Mouse (Mus musculus) embryonic facial prominence, embryonic 15.5 days (tissue): ENCODE measurements around the gene Kdm7a. TPM values are rescaled to one million over a fixed set of nuclear protein-coding genes. Genes with fewer than 3 reads are reported as not detected.

ENCODE experiments used
- ATAC-seq: fragments of 200-750 bp; cut with Nextera tagmentation; 2 replicates; pipeline ENCODE4 v1.8.0; 2017; ENCODE audit warnings: low read depth, moderate TSS enrichment; ENCODE audit not compliant: insufficient number of reproducible peaks, low FRiP score, low TSS enrichment
- H3K27ac ChIP-seq: fragments of 300-500 bp; sonication (generic); replicated peaks from 2 replicates; pipeline ENCODE4 v1.5.1; 2015; ENCODE audit warnings: mild to moderate bottlenecking, inconsistent platforms
- H3K27me3 ChIP-seq: fragments of 300-500 bp; sonication (generic); 2 replicates; pipeline ENCODE4 v1.6.1; 2015; ENCODE audit warnings: inconsistent platforms
- H3K36me3 ChIP-seq: fragments of 300-500 bp; sonication (generic); 2 replicates; pipeline ENCODE4 v1.6.1; 2015; ENCODE audit warnings: mild to moderate bottlenecking, inconsistent platforms
- H3K4me1 ChIP-seq: fragments of 300-500 bp; sonication (generic); 2 replicates; pipeline ENCODE4 v1.6.1; 2015; ENCODE audit warnings: inconsistent platforms
- H3K4me2 ChIP-seq: fragments of 300-500 bp; sonication (generic); replicated peaks from 2 replicates; pipeline ENCODE4 v1.6.1; 2015; ENCODE audit warnings: mild to moderate bottlenecking, inconsistent platforms
- H3K4me3 ChIP-seq: fragments of 300-500 bp; sonication (generic); replicated peaks from 2 replicates; pipeline ENCODE4 v1.5.1; 2015; ENCODE audit warnings: mild to moderate bottlenecking, inconsistent platforms
- H3K9ac ChIP-seq: fragments of 300-500 bp; sonication (generic); 2 replicates; pipeline ENCODE4 v1.6.1; 2015; ENCODE audit warnings: inconsistent platforms
- H3K9me3 ChIP-seq: fragments of 300-500 bp; sonication (generic); replicated peaks from 2 replicates; pipeline ENCODE4 v1.6.1; 2016; ENCODE audit warnings: inconsistent platforms
- WGBS: fragments of 180-500 bp; shearing (Covaris S2); methylation state at CpG from one replicate; pipeline ENCODE4 v1.1.7; 2015; 5-methylcytosine and 5-hydroxymethylcytosine counted together
- polyA plus RNA-seq: library from polyadenylated mRNA; unstranded; fragments of >200 nt; fragmentation: Nextera tagmentation; extraction: Ambion mirVana; gene quantifications from 2 replicates; pipeline ENCODE4 v1.2.1, GENCODE M21; 2015

The Kdm7a gene
- polyA plus RNA-seq, 1 experiment from 2014 or later = 6.8 TPM

DNA sequence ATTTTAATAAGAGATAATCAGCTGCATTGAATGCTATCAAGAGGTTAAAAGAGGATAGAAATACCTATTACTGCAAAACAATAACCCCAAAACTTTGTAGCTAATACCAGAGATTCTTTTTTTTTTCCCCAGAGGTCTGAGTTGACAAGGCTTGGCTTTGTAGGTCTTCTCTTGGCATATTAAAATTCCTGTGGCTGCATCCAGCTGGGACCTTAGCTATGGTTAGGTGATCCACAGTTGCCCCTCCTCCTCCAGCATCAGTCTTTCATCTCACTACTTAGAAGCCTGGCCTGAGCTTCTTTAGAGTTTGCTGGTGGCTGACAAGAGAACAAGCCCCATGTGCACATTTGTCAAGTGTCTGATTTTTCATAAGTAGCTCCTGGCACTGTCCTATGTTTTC is 81.9 kb downstream of the Kdm7a start:
- Histone ChIP-seq H3K9ac (no peak overlapping the region), H3K4me1 (no peaks in the 10 kb centered on the region), H3K27ac (no peak overlapping the region), H3K36me3 (no peaks in the 10 kb centered on the region), H3K4me2 (no peak overlapping the region), H3K27me3 (no peaks in the 10 kb centered on the region), H3K9me3 (no peaks in the 10 kb centered on the region), H3K4me3 (no peak overlapping the region)
- ATAC-seq = no peak

- no peak overlapping the region for H3K4me2 ChIP-seq
- no peak for ATAC-seq
Measured at GRCm38 (mm10) chr6:39120685-39121084, 85.9 kb downstream of the Kdm7a start.

GRCm38 (mm10) chr6:39118456-39118881 is 88.1 kb downstream of the Kdm7a start:
- Histone ChIP-seq H3K27me3 (no peaks in the 10 kb centered on the region), H3K9ac (peak overlapping the region; percentile 60), H3K9me3 (no peaks in the 10 kb centered on the region), H3K36me3 (no peaks in the 10 kb centered on the region), H3K27ac (peak overlapping the region; percentile 61), H3K4me1 (peaks cover 8% of the 10 kb centered on the region), H3K4me3 (peak overlapping the region; percentile 72), H3K4me2 (peak overlapping the region; percentile 64)
- 6% methylated on average over 49 of the region's 49 CpGs for whole genome bisulfite sequencing
- ATAC-seq = peak; percentile 15; the same call in 1 of the 2 replicates

More at GRCm38 (mm10) chr6:39120685-39121084, 85.9 kb downstream of the Kdm7a start:
- no peak overlapping the region for H3K27ac ChIP-seq
- H3K4me3 ChIP-seq = no peak overlapping the region
- H3K4me1 ChIP-seq = peaks cover 8% of the 10 kb centered on the region
- H3K36me3 ChIP-seq = no peaks in the 10 kb centered on the region
- no peaks in the 10 kb centered on the region for H3K27me3 ChIP-seq
- H3K9ac ChIP-seq = no peak overlapping the region
- H3K9me3 ChIP-seq = no peaks in the 10 kb centered on the region
- WGBS = 52% methylated on average over 3 of the region's 3 CpGs

GRCm38 (mm10) chr6:39117584-39118455 is 88.8 kb downstream of the Kdm7a start, which contains the start of gene Parp12:
Gene Parp12, minus strand, starts transcription at chr6:39118349.
- Histone ChIP-seq H3K4me1 (peaks cover 8% of the 10 kb centered on the region), H3K9ac (peak within 1 kb of the TSS; percentile 60), H3K4me3 (peak within 1 kb of the TSS; percentile 72), H3K27me3 (no peaks in the 10 kb centered on the region), H3K36me3 (no peaks in the 10 kb centered on the region), H3K27ac (peak within 1 kb of the TSS; percentile 61), H3K4me2 (peak within 1 kb of the TSS; percentile 64), H3K9me3 (no peaks in the 10 kb centered on the region)
- WGBS = 2% methylated on average over 89 of the region's 101 CpGs
- peak; percentile 81 for ATAC-seq

DNA sequence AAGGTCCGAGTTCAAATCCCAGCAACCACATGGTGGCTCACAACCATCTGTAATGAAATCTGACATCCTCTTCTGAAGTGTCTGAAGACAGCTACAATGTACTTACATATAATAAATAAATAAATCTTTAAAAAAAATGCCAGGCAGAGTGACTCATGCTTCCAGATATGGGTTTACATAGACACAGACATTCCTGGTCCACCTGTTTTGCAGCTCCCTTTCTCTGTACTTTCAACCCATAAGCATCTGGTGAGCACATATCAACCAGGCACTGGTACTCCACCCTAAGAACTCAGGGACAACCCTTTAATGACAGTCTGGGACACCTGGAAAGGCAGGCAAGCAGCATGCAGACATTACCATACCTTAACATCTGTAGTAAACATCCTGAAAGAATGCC is 91.2 kb downstream of the Kdm7a start:
- ATAC-seq = no peak

DNA sequence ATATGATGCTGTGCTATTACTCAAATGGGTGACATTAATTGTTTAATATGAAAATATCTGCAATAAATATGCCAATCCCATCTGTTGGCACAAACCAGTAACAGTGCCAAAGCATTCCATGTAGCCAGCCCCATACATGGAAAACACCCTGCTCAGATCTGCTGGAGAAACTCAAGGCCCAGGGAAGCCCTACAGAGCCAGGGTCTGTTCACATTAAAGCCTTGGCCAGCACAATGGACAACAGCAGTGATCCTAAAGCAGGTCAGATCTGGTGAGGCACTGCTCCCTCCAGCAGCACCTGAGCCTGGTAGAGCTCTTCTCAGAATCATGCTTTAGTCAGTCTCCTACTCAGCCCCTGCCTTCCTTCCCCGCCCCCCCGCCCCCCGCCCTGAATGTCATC is 93.4 kb downstream of the Kdm7a start:
- Histone ChIP-seq H3K27me3 (no peaks in the 10 kb centered on the region), H3K27ac (no peak overlapping the region), H3K4me1 (peaks cover 8% of the 10 kb centered on the region), H3K9me3 (no peaks in the 10 kb centered on the region), H3K9ac (no peak overlapping the region), H3K4me3 (no peak overlapping the region), H3K36me3 (no peaks in the 10 kb centered on the region), H3K4me2 (no peak overlapping the region)
- WGBS = 69% methylated on average over 2 of the region's 3 CpGs
- no peak for ATAC-seq

More for the DNA sequence above, 91.2 kb downstream of the Kdm7a start:
- H3K27me3 ChIP-seq = no peaks in the 10 kb centered on the region
- H3K4me3 ChIP-seq = no peak overlapping the region
- no peak overlapping the region for H3K27ac ChIP-seq
- no peak overlapping the region for H3K4me2 ChIP-seq
- peaks cover 8% of the 10 kb centered on the region for H3K4me1 ChIP-seq
- no peaks in the 10 kb centered on the region for H3K36me3 ChIP-seq
- H3K9ac ChIP-seq = no peak overlapping the region
- WGBS = 77% methylated on average over 1 of the region's 1 CpGs
- no peaks in the 10 kb centered on the region for H3K9me3 ChIP-seq

- H3K9ac ChIP-seq = no peak overlapping the region
- 90% methylated on average over 3 of the region's 3 CpGs for WGBS
- H3K4me3 ChIP-seq = no peak overlapping the region
- no peak overlapping the region for H3K27ac ChIP-seq
- H3K27me3 ChIP-seq = no peaks in the 10 kb centered on the region
- peaks cover 8% of the 10 kb centered on the region for H3K4me1 ChIP-seq
- no peaks in the 10 kb centered on the region for H3K36me3 ChIP-seq
- ATAC-seq = no peak
- H3K9me3 ChIP-seq = no peaks in the 10 kb centered on the region
- no peak overlapping the region for H3K4me2 ChIP-seq
Measured at GRCm38 (mm10) chr6:39112701-39113100, 93.9 kb downstream of the Kdm7a start.

DNA sequence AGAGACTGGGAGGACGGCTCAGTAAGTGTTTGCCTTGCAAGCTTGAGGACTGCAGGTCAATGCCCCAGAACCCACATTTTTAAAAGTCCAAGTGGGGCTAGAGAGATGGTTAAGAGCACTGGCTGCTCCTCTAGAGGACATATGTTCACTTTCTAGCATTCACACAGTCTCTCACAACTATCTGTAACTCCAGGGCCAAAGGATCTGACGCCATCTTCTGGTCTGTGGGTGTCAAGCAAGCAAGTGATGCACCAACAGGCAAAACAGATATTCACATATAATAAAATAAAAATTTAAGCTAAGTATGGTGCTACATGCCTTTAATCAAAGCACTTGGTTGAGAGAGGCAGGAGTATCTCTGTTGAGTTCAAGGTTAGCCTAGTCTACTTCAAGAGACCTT is 99.8 kb downstream of the Kdm7a start:
- H3K27ac ChIP-seq = no peak overlapping the region
- no peaks in the 10 kb centered on the region for H3K4me1 ChIP-seq
- no peak overlapping the region for H3K4me3 ChIP-seq
- no peak overlapping the region for H3K4me2 ChIP-seq
- WGBS = 57% methylated on average over 2 of the region's 2 CpGs
- H3K36me3 ChIP-seq = peaks cover 5% of the 10 kb centered on the region; the same call in 1 of the 2 replicates
- no peak for ATAC-seq
- H3K9ac ChIP-seq = no peak overlapping the region
- H3K9me3 ChIP-seq = no peaks in the 10 kb centered on the region
- H3K27me3 ChIP-seq = no peaks in the 10 kb centered on the region

- no peak overlapping the region for H3K27ac ChIP-seq
- no peaks in the 10 kb centered on the region for H3K27me3 ChIP-seq
- no peaks in the 10 kb centered on the region for H3K9me3 ChIP-seq
- no peak overlapping the region for H3K4me2 ChIP-seq
- no peaks in the 10 kb centered on the region for H3K4me1 ChIP-seq
- 81% methylated on average over 4 of the region's 4 CpGs for WGBS
- H3K9ac ChIP-seq = no peak overlapping the region
- no peak overlapping the region for H3K4me3 ChIP-seq
- ATAC-seq = no peak
- peaks cover 5% of the 10 kb centered on the region; the same call in 1 of the 2 replicates for H3K36me3 ChIP-seq
Measured at GRCm38 (mm10) chr6:39104631-39105030, 102.0 kb downstream of the Kdm7a start.

Other genes with a start within 250 kb of the Kdm7a start
- 10.7 and 12.0 TPM in 2 replicates for gene Parp12, start 88.4 kb downstream of the Kdm7a start, polyA plus RNA-seq
- gene Slc37a3, start 170.9 kb upstream of the Kdm7a start, polyA plus RNA-seq = 53.3 and 60.3 TPM in 2 replicates
- gene Rab19, start 174.4 kb upstream of the Kdm7a start, polyA plus RNA-seq = 1.5 and 1.7 TPM in 2 replicates
- gene Mkrn1, start 213.7 kb upstream of the Kdm7a start, polyA plus RNA-seq = 59.5 and 64.3 TPM in 2 replicates